Comparison of ENCODE assay signal across 8 mouse cellular contexts in the genomic region with DNA sequence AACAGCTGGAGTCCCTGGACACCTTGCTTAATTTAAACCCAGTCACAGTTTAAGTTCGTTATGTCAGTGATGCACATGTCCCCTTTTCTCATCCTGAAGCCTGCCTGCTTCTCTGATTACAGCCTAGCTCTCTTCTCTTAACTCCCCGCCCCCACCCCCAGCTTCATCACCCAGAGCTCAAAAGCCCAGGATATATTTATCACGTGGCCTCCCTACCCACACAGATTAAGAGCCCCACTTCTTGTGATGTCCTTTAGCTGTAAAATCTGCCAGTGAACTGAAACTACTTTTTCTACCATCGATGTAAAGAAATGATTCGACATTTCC. TPM values are rescaled to one million over a fixed set of nuclear protein-coding genes. Genes with fewer than 3 reads are reported as not detected.
DNase-seq lines count a peak whose midpoint lies in the region; ATAC-seq lines count a peak whose summit lies in the region.

No protein-coding gene starts in this region.

- no peaks in the 10 kb centered on the region for H3K27me3 ChIP-seq in intestine, embryonic 16.5 days (replicated peaks; ENCODE audit: control insufficient read depth, insufficient read depth, low read length)
- no peaks in the 10 kb centered on the region for H3K27me3 ChIP-seq in neural tube, embryonic 13.5 days

- ATAC-seq in cerebellum, adult (ENCODE audit: insufficient number of reproducible peaks, low FRiP score, low TSS enrichment) = peak; percentile 1; the same call in 1 of the 2 replicates
- ATAC-seq in intestine, embryonic 16.5 days = no peak
- ATAC-seq in neural tube, embryonic 13.5 days (ENCODE audit: low read depth) = no peak

- peaks cover 5% of the 10 kb centered on the region for H3K4me1 ChIP-seq in intestine, embryonic 16.5 days (ENCODE audit: control insufficient read depth, insufficient read depth, low read length)
- peaks cover 26% of the 10 kb centered on the region for H3K4me1 ChIP-seq in neural tube, embryonic 13.5 days (replicated peaks)

- no peaks in the 10 kb centered on the region for H3K9me3 ChIP-seq in intestine, embryonic 16.5 days (ENCODE audit: control insufficient read depth, low read length)
- H3K9me3 ChIP-seq in neural tube, embryonic 13.5 days = no peaks in the 10 kb centered on the region

- H3K4me2 ChIP-seq in intestine, embryonic 16.5 days (ENCODE audit: low read depth, low read length) = peak overlapping the region; percentile 88
- peak overlapping the region; percentile 76 for H3K4me2 ChIP-seq in neural tube, embryonic 13.5 days

- H3K27ac ChIP-seq in intestine, embryonic 16.5 days (ENCODE audit: low read length) = peak overlapping the region; percentile 76
- H3K27ac ChIP-seq in neural tube, embryonic 13.5 days (replicated peaks) = peak overlapping the region; percentile 89

- no peaks in the 10 kb centered on the region for H3K36me3 ChIP-seq in intestine, embryonic 16.5 days (ENCODE audit: control insufficient read depth, insufficient read depth, low read length)
- no peaks in the 10 kb centered on the region for H3K36me3 ChIP-seq in neural tube, embryonic 13.5 days

- WGBS in intestine, embryonic 16.5 days = 14% methylated on average over 5 of the region's 5 CpGs
- WGBS in neural tube, embryonic 13.5 days = 23% methylated on average over 5 of the region's 5 CpGs

- DNase-seq in cerebellum, adult 9-11 months = no peak
- peak; percentile 10 for DNase-seq in right cerebral cortex, postnatal 4 days
- DNase-seq in right cerebral cortex, postnatal 10 days (ENCODE audit: low spot score in 2 of 2) = no peak
- no peak for DNase-seq in ovary, postnatal 10 days (ENCODE audit: low spot score)
- no peak for DNase-seq in cerebellum, postnatal 4 days (ENCODE audit: low spot score in 2 of 2)

- peak overlapping the region; percentile 67 for H3K9ac ChIP-seq in intestine, embryonic 16.5 days (ENCODE audit: low read depth, low read length)
- peak overlapping the region; percentile 77 for H3K9ac ChIP-seq in neural tube, embryonic 13.5 days

- peak overlapping the region; percentile 62 for H3K4me3 ChIP-seq in intestine, embryonic 16.5 days (ENCODE audit: low read length)
- H3K4me3 ChIP-seq in neural tube, embryonic 13.5 days = peak overlapping the region; percentile 51

RNA-seq across cellular contexts. Expression of gene Pja2, which starts 1.0 kb away (rescaled TPM):
- polyA plus RNA-seq in intestine, embryonic 16.5 days (2015; fragmentation: Nextera tagmentation; extraction: Ambion mirVana) = 49.6 and 50.9 TPM in 2 replicates
- 151 and 178 TPM in 2 replicates for polyA plus RNA-seq in neural tube, embryonic 13.5 days (2015; fragmentation: Nextera tagmentation; extraction: Ambion mirVana)
